Mouse (Mus musculus): ENCODE data around the gene Ints7. TPM values are rescaled to one million over a fixed set of nuclear protein-coding genes. Genes with fewer than 3 reads are reported as not detected.

Ints7 gene
- 15.7 and 19.5 TPM in 2 replicates for polyA plus RNA-seq (2012; rRNA removed)

GRCm38 (mm10) chr1:191575458-191576247 is at the start of gene Ints7, which contains the start of gene Dtl:
Gene Ints7, plus strand, starts transcription at chr1:191575636.
Gene Dtl, minus strand, starts transcription at chr1:191575544.

Other genes with a start within 250 kb of the Ints7 start
- 4.1 and 4.9 TPM in 2 replicates for gene Tmem206, start 249.7 kb upstream of the Ints7 start, polyA plus RNA-seq (2012; rRNA removed)
- 23.9 and 26.4 TPM in 2 replicates for gene Ppp2r5a, start 172.4 kb upstream of the Ints7 start, polyA plus RNA-seq (2012; rRNA removed)
- gene Dtl, start 92 bp upstream of the Ints7 start, polyA plus RNA-seq (2012; rRNA removed) = 18.0 and 20.0 TPM in 2 replicates
- gene Lpgat1, start 142.2 kb downstream of the Ints7 start, polyA plus RNA-seq (2012; rRNA removed) = 4.3 and 5.2 TPM in 2 replicates
- 15.5 and 16.5 TPM in 2 replicates for gene Nek2, start 245.8 kb downstream of the Ints7 start, polyA plus RNA-seq (2012; rRNA removed)